Mouse (Mus musculus): ENCODE measurements at regions not wholly inside any gene's neighbourhood (a gene's known extent, or its start where the extent isn't known, plus 50 kb on each side); places are given as distances from the start of the nearest gene placed in this dataset.

DNA sequence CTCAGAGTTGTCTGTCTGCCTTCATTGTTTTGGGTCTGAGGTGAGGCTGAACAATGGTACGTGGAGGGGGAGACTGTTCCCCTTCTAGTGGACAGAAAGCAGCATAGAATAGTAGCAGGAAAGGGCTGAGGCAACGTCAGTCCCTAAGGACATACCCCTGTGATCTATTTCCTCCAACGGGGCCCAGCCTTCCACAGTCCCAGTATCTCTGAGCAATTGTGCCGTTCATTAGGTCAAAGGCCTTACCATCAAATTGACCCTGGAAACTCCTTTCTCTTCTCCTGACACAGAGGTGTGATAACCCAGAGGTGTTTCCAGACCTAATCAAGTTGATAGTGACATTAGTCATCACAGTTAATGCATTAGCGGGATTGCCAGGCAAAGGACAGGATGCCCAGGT is 73.4 kb upstream of the Nr5a2 start:
- in situ Hi-C loops (cut with MboI, MseI) = no loop called here

- in situ Hi-C loops (cut with MboI, MseI) = no loop called here
Measured at GRCm38 (mm10) chr1:137023706-137024105, 63.5 kb upstream of the Nr5a2 start.

GRCm38 (mm10) chr1:137020528-137020927 is 60.3 kb upstream of the Nr5a2 start:
- in situ Hi-C loops (cut with MboI, MseI) = no loop called here

- in situ Hi-C loops (cut with MboI, MseI) = no loop called here
Measured at GRCm38 (mm10) chr1:137017642-137018041, 57.4 kb upstream of the Nr5a2 start.

- in situ Hi-C loops (cut with MboI, MseI) = no loop called here
Measured at GRCm38 (mm10) chr1:137010240-137010926, 50.1 kb upstream of the Nr5a2 start.
